Mouse (Mus musculus): ENCODE measurements around the gene Eef1g. TPM values are rescaled to one million over a fixed set of nuclear protein-coding genes. Genes with fewer than 3 reads are reported as not detected.
"Not testable (repeated sequence)": the region's sequence is repeated elsewhere in the genome, so short reads cannot be mapped to it uniquely, and the experiment has no call there.

The Eef1g gene
- polyA plus RNA-seq, 1 experiment, result 236 TPM

- no peaks in the 10 kb centered on the region for H3K27me3 ChIP-seq (replicated peaks; ENCODE audit: control insufficient read depth, insufficient read depth, low read length)
- no peak overlapping the region for H3K27ac ChIP-seq (ENCODE audit: insufficient read depth, low read depth, low read length)
- 65% methylated on average over 10 of the region's 10 CpGs for WGBS
- no peaks in the 10 kb centered on the region for H3K36me3 ChIP-seq (ENCODE audit: control insufficient read depth, insufficient read depth, low read length)
- H3K4me1 ChIP-seq (ENCODE audit: control insufficient read depth, insufficient read depth, low read length), result peaks cover 19% of the 10 kb centered on the region
- H3K4me3 ChIP-seq (ENCODE audit: insufficient read depth, low read depth, low read length), result no peak overlapping the region
- DNase-seq, result no peak
- TF ChIP-seq POLR2A (IDR thresholded peaks at IDR 0.05; ENCODE audit: low read depth, low read length), result no peak
- no peak for TF ChIP-seq CTCF (conservative IDR thresholded peaks at IDR 0.05; ENCODE audit: insufficient read depth, insufficient read length, low read depth, low read length)
Measured at GRCm38 (mm10) chr19:8994813-8995607, 28.2 kb downstream of the Eef1g start.

DNA sequence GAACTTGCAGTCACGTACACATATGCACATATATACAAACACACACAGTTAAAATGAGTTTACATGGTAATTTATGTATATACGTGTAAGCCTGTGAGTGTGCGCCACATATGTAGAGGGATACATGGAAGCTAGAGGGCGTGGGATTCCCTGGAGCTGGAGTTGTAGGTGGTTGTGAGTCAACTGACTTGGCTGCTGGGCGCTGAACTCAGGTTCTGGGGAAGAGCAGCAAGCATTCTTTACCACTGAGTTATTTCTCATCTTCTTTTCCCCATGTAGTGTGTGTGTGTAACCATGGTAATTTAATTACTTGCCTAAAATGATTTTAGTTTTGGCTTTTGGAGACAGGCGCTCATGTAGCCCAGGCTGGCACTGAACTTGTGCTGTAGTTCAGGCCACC, 29.8 kb downstream of the Eef1g start:
- Histone ChIP-seq H3K27ac (ENCODE audit: insufficient read depth, low read depth, low read length) (no peak overlapping the region), H3K4me3 (ENCODE audit: insufficient read depth, low read depth, low read length) (no peak overlapping the region), H3K4me1 (ENCODE audit: control insufficient read depth, insufficient read depth, low read length) (peaks cover 15% of the 10 kb centered on the region), H3K27me3 (replicated peaks; ENCODE audit: control insufficient read depth, insufficient read depth, low read length) (no peaks in the 10 kb centered on the region), H3K36me3 (ENCODE audit: control insufficient read depth, insufficient read depth, low read length) (no peaks in the 10 kb centered on the region)
- TF ChIP-seq CTCF (conservative IDR thresholded peaks at IDR 0.05; ENCODE audit: insufficient read depth, insufficient read length, low read depth, low read length) (no peak), POLR2A (IDR thresholded peaks at IDR 0.05; ENCODE audit: low read depth, low read length) (no peak)
- DNase-seq, result no peak
- 93% methylated on average over 6 of the region's 6 CpGs for WGBS

DNA sequence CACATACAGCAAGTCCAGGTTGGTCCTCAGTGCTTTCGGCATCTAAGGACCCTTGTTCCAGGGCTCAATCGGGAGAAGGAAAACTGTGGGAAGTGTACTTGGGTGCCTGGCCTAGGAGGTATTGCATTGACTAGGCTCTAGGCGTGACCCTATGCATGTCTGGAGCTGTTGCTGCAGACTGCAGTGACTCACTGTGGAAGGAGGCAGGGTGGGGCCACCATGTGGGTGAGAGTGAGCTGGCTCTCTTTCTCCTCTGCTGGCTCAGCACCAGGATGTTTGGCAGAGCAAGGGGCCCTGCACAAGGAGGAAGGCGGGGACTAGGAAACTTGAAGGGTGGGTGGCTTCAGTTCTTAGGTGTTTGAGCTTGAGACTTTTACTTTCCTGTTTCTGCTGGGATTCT, 30.7 kb downstream of the Eef1g start:
- H3K27me3 ChIP-seq (replicated peaks; ENCODE audit: control insufficient read depth, insufficient read depth, low read length), result no peaks in the 10 kb centered on the region
- TF ChIP-seq CTCF (conservative IDR thresholded peaks at IDR 0.05; ENCODE audit: insufficient read depth, insufficient read length, low read depth, low read length), result no peak
- TF ChIP-seq POLR2A (IDR thresholded peaks at IDR 0.05; ENCODE audit: low read depth, low read length), result no peak
- no peaks in the 10 kb centered on the region for H3K36me3 ChIP-seq (ENCODE audit: control insufficient read depth, insufficient read depth, low read length)
- no peak overlapping the region for H3K4me3 ChIP-seq (ENCODE audit: insufficient read depth, low read depth, low read length)
- H3K4me1 ChIP-seq (ENCODE audit: control insufficient read depth, insufficient read depth, low read length), result peaks cover 7% of the 10 kb centered on the region
- 37% methylated on average over 4 of the region's 4 CpGs for WGBS
- DNase-seq, result peak; percentile 90
- H3K27ac ChIP-seq (ENCODE audit: insufficient read depth, low read depth, low read length), result peak overlapping the region; percentile 22

- no peak for DNase-seq
- H3K27ac ChIP-seq (ENCODE audit: insufficient read depth, low read depth, low read length), result no peak overlapping the region
- peaks cover 5% of the 10 kb centered on the region for H3K4me1 ChIP-seq (ENCODE audit: control insufficient read depth, insufficient read depth, low read length)
- 71% methylated on average over 6 of the region's 6 CpGs for WGBS
- H3K4me3 ChIP-seq (ENCODE audit: insufficient read depth, low read depth, low read length), result no peak overlapping the region
- no peaks in the 10 kb centered on the region for H3K27me3 ChIP-seq (replicated peaks; ENCODE audit: control insufficient read depth, insufficient read depth, low read length)
- no peaks in the 10 kb centered on the region; the same call in 1 of the 2 replicates for H3K36me3 ChIP-seq (ENCODE audit: control insufficient read depth, insufficient read depth, low read length)
- TF ChIP-seq CTCF (conservative IDR thresholded peaks at IDR 0.05; ENCODE audit: insufficient read depth, insufficient read length, low read depth, low read length) (no peak), POLR2A (IDR thresholded peaks at IDR 0.05; ENCODE audit: low read depth, low read length) (no peak)
Measured at GRCm38 (mm10) chr19:8998546-8998945, 31.7 kb downstream of the Eef1g start.

GRCm38 (mm10) chr19:8999223-8999622, 32.4 kb downstream of the Eef1g start:
- TF ChIP-seq CTCF (conservative IDR thresholded peaks at IDR 0.05; ENCODE audit: insufficient read depth, insufficient read length, low read depth, low read length) (no peak), POLR2A (IDR thresholded peaks at IDR 0.05; ENCODE audit: low read depth, low read length) (no peak)
- Histone ChIP-seq H3K27me3 (replicated peaks; ENCODE audit: control insufficient read depth, insufficient read depth, low read length) (no peaks in the 10 kb centered on the region), H3K36me3 (ENCODE audit: control insufficient read depth, insufficient read depth, low read length) (no peaks in the 10 kb centered on the region; the same call in 1 of the 2 replicates), H3K27ac (ENCODE audit: insufficient read depth, low read depth, low read length) (no peak overlapping the region), H3K4me1 (ENCODE audit: control insufficient read depth, insufficient read depth, low read length) (peaks cover 5% of the 10 kb centered on the region), H3K4me3 (ENCODE audit: insufficient read depth, low read depth, low read length) (no peak overlapping the region)
- peak; percentile 51 for DNase-seq
- 76% methylated on average over 4 of the region's 4 CpGs for WGBS

GRCm38 (mm10) chr19:9006915-9007314, 40.1 kb downstream of the Eef1g start:
- DNase-seq; H3K27me3 ChIP-seq (replicated peaks; ENCODE audit: control insufficient read depth, insufficient read depth, low read length); H3K4me3 ChIP-seq (ENCODE audit: insufficient read depth, low read depth, low read length); H3K4me1 ChIP-seq (ENCODE audit: control insufficient read depth, insufficient read depth, low read length); H3K27ac ChIP-seq (ENCODE audit: insufficient read depth, low read depth, low read length); H3K36me3 ChIP-seq (ENCODE audit: control insufficient read depth, insufficient read depth, low read length): not testable (repeated sequence)
- WGBS, result 94% methylated on average over 2 of the region's 2 CpGs

DNA sequence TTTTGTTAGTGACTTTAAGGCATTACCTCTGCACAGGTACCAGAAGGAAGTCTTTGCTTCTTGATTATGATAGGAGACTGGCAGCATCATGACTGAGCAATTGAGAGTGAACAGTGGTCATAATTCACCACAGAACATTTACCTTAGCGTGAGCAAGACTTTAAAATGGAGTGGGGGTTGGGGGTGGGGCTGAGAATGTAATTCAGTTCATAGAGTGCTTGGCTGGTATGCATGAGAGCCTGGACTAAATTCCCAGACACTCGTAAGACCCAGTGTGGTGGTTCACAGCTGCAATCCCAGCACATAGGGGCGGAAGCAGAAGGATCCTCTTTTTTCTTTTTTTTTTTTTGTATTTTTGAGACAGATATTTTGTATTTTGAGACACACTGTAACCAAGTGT, 52.5 kb downstream of the Eef1g start:
- H3K4me1 ChIP-seq (ENCODE audit: control insufficient read depth, insufficient read depth, low read length), result no peaks in the 10 kb centered on the region
- 81% methylated on average over 3 of the region's 3 CpGs for WGBS
- no peaks in the 10 kb centered on the region for H3K27me3 ChIP-seq (replicated peaks; ENCODE audit: control insufficient read depth, insufficient read depth, low read length)
- H3K36me3 ChIP-seq (ENCODE audit: control insufficient read depth, insufficient read depth, low read length), result peaks cover 6% of the 10 kb centered on the region; the same call in 1 of the 2 replicates
- no peak overlapping the region for H3K27ac ChIP-seq (ENCODE audit: insufficient read depth, low read depth, low read length)
- TF ChIP-seq POLR2A (IDR thresholded peaks at IDR 0.05; ENCODE audit: low read depth, low read length), result no peak
- no peak for TF ChIP-seq CTCF (conservative IDR thresholded peaks at IDR 0.05; ENCODE audit: insufficient read depth, insufficient read length, low read depth, low read length)
- DNase-seq, result no peak
- H3K4me3 ChIP-seq (ENCODE audit: insufficient read depth, low read depth, low read length), result no peak overlapping the region

Data from kidney, adult 2 months (tissue).